In the genomic region with DNA sequence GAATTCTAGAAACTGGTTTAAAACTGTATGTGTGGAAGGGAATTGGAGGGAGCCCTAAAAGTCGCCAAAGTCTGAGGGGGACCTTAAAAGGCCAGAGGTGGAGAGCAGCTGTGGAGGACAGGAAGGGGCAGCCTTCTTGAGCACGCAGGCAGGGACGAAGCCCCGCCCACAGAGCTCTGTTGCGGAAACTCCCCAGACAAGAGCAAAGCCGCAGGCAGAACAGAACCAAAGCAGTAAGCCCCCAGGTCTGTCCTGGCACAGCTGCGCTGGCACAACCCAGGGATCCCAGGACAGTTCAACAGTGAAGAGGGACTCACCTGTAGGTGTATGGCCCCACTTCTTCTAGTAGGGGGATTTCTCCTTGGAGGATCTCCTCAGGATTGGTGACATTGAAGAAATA, we compare ENCODE assay signal across 14 mouse cellular contexts. TPM values are rescaled to one million over a fixed set of nuclear protein-coding genes. Genes with fewer than 3 reads are reported as not detected.
DNase-seq lines count a peak whose midpoint lies in the region; ATAC-seq and TF ChIP-seq lines count a peak whose summit lies in the region.
"Had no signal": no experiment of that assay in that cellular context is flagged by ENCODE, and none has a peak within 500 bp of the region (broad histone marks: within the 10 kb centered on the region; RNA-seq: fewer than 3 reads in every experiment).

No protein-coding gene starts in this region.

- peaks cover 3% of the 10 kb centered on the region; the same call in 1 of the 2 replicates for H3K9me3 ChIP-seq in liver, postnatal 0 days (ENCODE audit: low read length)
- no peaks in the 10 kb centered on the region; the same call in 1 of the 2 replicates for H3K9me3 ChIP-seq in neural tube, embryonic 15.5 days (replicated peaks)
- no peaks in the 10 kb centered on the region; the same call in 1 of the 2 replicates for H3K9me3 ChIP-seq in stomach, postnatal 0 days (ENCODE audit: control insufficient read depth, low read length)
- H3K9me3 ChIP-seq: intestine, embryonic 15.5 days had no signal

- H3K4me2 ChIP-seq in liver, postnatal 0 days (ENCODE audit: low read depth, low read length), result no peak overlapping the region
- no peak overlapping the region for H3K4me2 ChIP-seq in neural tube, embryonic 15.5 days
- no peak overlapping the region for H3K4me2 ChIP-seq in stomach, postnatal 0 days (replicated peaks; ENCODE audit: low read depth)
- H3K4me2 ChIP-seq: intestine, embryonic 15.5 days had no signal

- H3K36me3 ChIP-seq in liver, postnatal 0 days (replicated peaks; ENCODE audit: insufficient read depth, low read length), result peaks cover 26% of the 10 kb centered on the region
- peaks cover 29% of the 10 kb centered on the region for H3K36me3 ChIP-seq in neural tube, embryonic 15.5 days
- H3K36me3 ChIP-seq in stomach, postnatal 0 days (ENCODE audit: control insufficient read depth, insufficient read depth, low read length), result peaks cover 9% of the 10 kb centered on the region

- no peak for TF ChIP-seq EP300 in liver, postnatal 0 days (IDR thresholded peaks at IDR 0.05; ENCODE audit: low read depth)
- no peak for TF ChIP-seq EP300 in stomach, postnatal 0 days (optimal IDR thresholded peaks at IDR 0.05)

- no peak overlapping the region; the same call in 1 of the 2 replicates for H3K9ac ChIP-seq in liver, postnatal 0 days (replicated peaks)
- no peak overlapping the region for H3K9ac ChIP-seq in neural tube, embryonic 15.5 days (replicated peaks)
- no peak overlapping the region for H3K9ac ChIP-seq in stomach, postnatal 0 days (ENCODE audit: low read length)
- H3K9ac ChIP-seq: intestine, embryonic 15.5 days had no signal

- no peak for TF ChIP-seq POLR2A in lung, adult 2 months (IDR thresholded peaks at IDR 0.05; ENCODE audit: borderline replicate concordance, extremely low read depth, low read depth, low read length)

- no peaks in the 10 kb centered on the region for H3K27me3 ChIP-seq in liver, postnatal 0 days (ENCODE audit: insufficient read depth, low read length)
- H3K27me3 ChIP-seq in neural tube, embryonic 15.5 days (replicated peaks), result no peaks in the 10 kb centered on the region
- no peaks in the 10 kb centered on the region for H3K27me3 ChIP-seq in stomach, postnatal 0 days (ENCODE audit: control insufficient read depth, insufficient read depth, low read length)
- H3K27me3 ChIP-seq: intestine, embryonic 15.5 days had no signal

- H3K4me3 ChIP-seq in lung, adult 2 months (replicated peaks; ENCODE audit: extremely low read depth, low read depth, low read length), result no peak overlapping the region
- no peak overlapping the region for H3K4me3 ChIP-seq in liver, postnatal 0 days (ENCODE audit: low read depth, low read length)
- H3K4me3 ChIP-seq in neural tube, embryonic 15.5 days (replicated peaks), result no peak overlapping the region
- H3K4me3 ChIP-seq in stomach, postnatal 0 days (ENCODE audit: low read depth, low read length), result no peak overlapping the region
- H3K4me3 ChIP-seq: erythroblast, embryonic 14.5 days; gastrocnemius, adult 2 months; intestine, embryonic 15.5 days; myocyte had no signal

- TF ChIP-seq CTCF in lung, adult 2 months (IDR thresholded peaks at IDR 0.05; ENCODE audit: insufficient read depth, low read length), result no peak
- TF ChIP-seq CTCF in liver, postnatal 0 days (IDR thresholded peaks at IDR 0.05; ENCODE audit: low read depth), result no peak
- TF ChIP-seq CTCF in stomach, postnatal 0 days (IDR thresholded peaks at IDR 0.05; ENCODE audit: low read depth), result no peak

- no peak overlapping the region for H3K27ac ChIP-seq in liver, postnatal 0 days (ENCODE audit: low read depth)
- H3K27ac ChIP-seq in neural tube, embryonic 15.5 days (replicated peaks), result no peak overlapping the region
- no peak overlapping the region for H3K27ac ChIP-seq in stomach, postnatal 0 days (replicated peaks)
- H3K27ac ChIP-seq: gastrocnemius, adult 2 months; intestine, embryonic 15.5 days had no signal

- ATAC-seq in activated CD4-positive, CD25-positive, alpha-beta regulatory T cell, adult 4 months, result peak; percentile 88
- ATAC-seq in liver, postnatal 0 days, result no peak
- ATAC-seq in neural tube, embryonic 15.5 days (ENCODE audit: low FRiP score), result no peak
- no peak for ATAC-seq in stomach, postnatal 0 days (ENCODE audit: low FRiP score, low TSS enrichment)
- ATAC-seq: intestine, embryonic 15.5 days had no signal

- peaks cover 21% of the 10 kb centered on the region for H3K4me1 ChIP-seq in lung, adult 2 months (ENCODE audit: control insufficient read depth, insufficient read depth, low read length)
- peaks cover 20% of the 10 kb centered on the region for H3K4me1 ChIP-seq in liver, postnatal 0 days (ENCODE audit: insufficient read depth)
- H3K4me1 ChIP-seq in neural tube, embryonic 15.5 days, result peaks cover 15% of the 10 kb centered on the region
- H3K4me1 ChIP-seq in stomach, postnatal 0 days (replicated peaks; ENCODE audit: control insufficient read depth, insufficient read depth), result peaks cover 8% of the 10 kb centered on the region

- WGBS in lung, adult 2 months, result 60% methylated on average over 7 of the region's 7 CpGs
- 43% methylated on average over 7 of the region's 7 CpGs for WGBS in liver, postnatal 0 days (ENCODE audit: insufficient replicate concordance)
- WGBS in neural tube, embryonic 15.5 days, result 68% methylated on average over 7 of the region's 7 CpGs
- WGBS in stomach, postnatal 0 days, result 80% methylated on average over 7 of the region's 7 CpGs

- DNase-seq in lung, adult 18-20 months, result peak; percentile 40 to 41
- no peak for DNase-seq in lung, adult 2 months
- peak; percentile 41 for DNase-seq in liver, postnatal 0 days
- DNase-seq in thymus, postnatal 25 days, result peak; percentile 72
- no peak for DNase-seq in heart, postnatal 4 days
- DNase-seq in stomach, postnatal 0 days (ENCODE audit: low spot score), result no peak
- DNase-seq: gastrocnemius, adult 2 months; heart, postnatal 10 days; retina, postnatal 1 day had no signal

RNA-seq across cellular contexts. Expression of gene Scarb2, which starts 21.8 kb away (rescaled TPM):
- polyA plus RNA-seq in lung, adult 2 months (2012; rRNA removed), result 55.1 and 59.1 TPM in 2 replicates
- polyA plus RNA-seq in activated CD4-positive, CD25-positive, alpha-beta regulatory T cell, adult 4 months (2017; shearing (Covaris generic)), result 10 to 100 TPM; 10.6 to 11.8 TPM
- 16.3 and 16.5 TPM in 2 replicates for polyA plus RNA-seq in liver, postnatal 0 days (2015; fragmentation: Nextera tagmentation; extraction: Ambion mirVana)
- total RNA-seq in heart, postnatal 4 days (2021), result 10 to 100 TPM; 83.8 to 88.7 TPM
- polyA plus RNA-seq in neural tube, embryonic 15.5 days (2015; fragmentation: Nextera tagmentation; extraction: Ambion mirVana), result 21.2 and 21.3 TPM in 2 replicates
- polyA plus RNA-seq in stomach, postnatal 0 days (2015; fragmentation: Nextera tagmentation; extraction: Ambion mirVana), result 19.1 and 20.9 TPM in 2 replicates

RNA-seq across cellular contexts. Expression of gene Nup54, which starts 49.9 kb away (rescaled TPM):
- 10.5 and 13.2 TPM in 2 replicates for polyA plus RNA-seq in lung, adult 2 months (2012; rRNA removed)
- 10 to 100 TPM; 34.5 to 40.6 TPM for polyA plus RNA-seq in activated CD4-positive, CD25-positive, alpha-beta regulatory T cell, adult 4 months (2017; shearing (Covaris generic))
- polyA plus RNA-seq in liver, postnatal 0 days (2015; fragmentation: Nextera tagmentation; extraction: Ambion mirVana), result 14.4 and 15.2 TPM in 2 replicates
- 10 to 100 TPM; 29.0 to 29.2 TPM for total RNA-seq in heart, postnatal 4 days (2021)
- 49.2 and 50.6 TPM in 2 replicates for polyA plus RNA-seq in neural tube, embryonic 15.5 days (2015; fragmentation: Nextera tagmentation; extraction: Ambion mirVana)
- 20.5 and 21.4 TPM in 2 replicates for polyA plus RNA-seq in stomach, postnatal 0 days (2015; fragmentation: Nextera tagmentation; extraction: Ambion mirVana)

Comparison
In these comparisons a context has a peak if more than half of its experiments do, and no peak if none do; other contexts are left out.
1. DNase-seq: peak in lung, adult 18-20 months (2 of 2), liver, postnatal 0 days (single experiment) and thymus, postnatal 25 days (single experiment); none in lung, adult 2 months (single experiment), heart, postnatal 4 days (single experiment) and stomach, postnatal 0 days (single experiment).